Mouse (Mus musculus): ENCODE data around the gene Abca1. TPM values are rescaled to one million over a fixed set of nuclear protein-coding genes. Genes with fewer than 3 reads are reported as not detected.
A peak's percentile ranks its signal among the peaks of the same experiment; 100 is the strongest.

Gene Abca1
- polyA plus RNA-seq, 1 experiment from 2014 or later = 7.5 TPM

GRCm38 (mm10) chr4:53158634-53159033, 1.1 kb downstream of the Abca1 start:
- no peak overlapping the region for H3K9ac ChIP-seq (ENCODE audit: low read depth, low read length)
- H3K27me3 ChIP-seq (ENCODE audit: control insufficient read depth, insufficient read depth, low read length) = no peaks in the 10 kb centered on the region
- ATAC-seq (ENCODE audit: low FRiP score) (peak; percentile 64), DNase-seq (ENCODE audit: low spot score) (peak; percentile 78)
- 2% methylated on average over 18 of the region's 18 CpGs for WGBS
- H3K36me3 ChIP-seq (ENCODE audit: control insufficient read depth, insufficient read depth, low read length) = no peaks in the 10 kb centered on the region
- H3K4me1 ChIP-seq (replicated peaks; ENCODE audit: control insufficient read depth, insufficient read depth, low read length) = no peaks in the 10 kb centered on the region
- no peaks in the 10 kb centered on the region for H3K9me3 ChIP-seq (ENCODE audit: control insufficient read depth, low read length)
- H3K4me3 ChIP-seq (ENCODE audit: low read depth, low read length) = peak overlapping the region; percentile 44
- H3K4me2 ChIP-seq (replicated peaks; ENCODE audit: low read depth, low read length) = peak overlapping the region; percentile 56
- no peak overlapping the region for H3K27ac ChIP-seq (ENCODE audit: low read depth, low read length)

GRCm38 (mm10) chr4:53155471-53155870, 4.2 kb downstream of the Abca1 start:
- H3K4me3 ChIP-seq (ENCODE audit: low read depth, low read length) = no peak overlapping the region
- H3K9ac ChIP-seq (ENCODE audit: low read depth, low read length) = no peak overlapping the region
- H3K27me3 ChIP-seq (ENCODE audit: control insufficient read depth, insufficient read depth, low read length) = no peaks in the 10 kb centered on the region
- no peaks in the 10 kb centered on the region for H3K9me3 ChIP-seq (ENCODE audit: control insufficient read depth, low read length)
- no peak overlapping the region for H3K4me2 ChIP-seq (replicated peaks; ENCODE audit: low read depth, low read length)
- H3K4me1 ChIP-seq (replicated peaks; ENCODE audit: control insufficient read depth, insufficient read depth, low read length) = no peaks in the 10 kb centered on the region
- H3K36me3 ChIP-seq (ENCODE audit: control insufficient read depth, insufficient read depth, low read length) = no peaks in the 10 kb centered on the region
- DNase-seq (ENCODE audit: low spot score) = no peak
- no peak for ATAC-seq (ENCODE audit: low FRiP score)
- no peak overlapping the region for H3K27ac ChIP-seq (ENCODE audit: low read depth, low read length)
- 86% methylated on average over 11 of the region's 11 CpGs for WGBS

GRCm38 (mm10) chr4:53153711-53154110, 6.0 kb downstream of the Abca1 start:
- WGBS = 53% methylated on average over 6 of the region's 6 CpGs
- H3K9ac ChIP-seq (ENCODE audit: low read depth, low read length) = no peak overlapping the region
- H3K27me3 ChIP-seq (ENCODE audit: control insufficient read depth, insufficient read depth, low read length) = no peaks in the 10 kb centered on the region
- H3K27ac ChIP-seq (ENCODE audit: low read depth, low read length) = no peak overlapping the region
- no peak overlapping the region for H3K4me2 ChIP-seq (replicated peaks; ENCODE audit: low read depth, low read length)
- H3K36me3 ChIP-seq (ENCODE audit: control insufficient read depth, insufficient read depth, low read length) = no peaks in the 10 kb centered on the region
- ATAC-seq (ENCODE audit: low FRiP score) (no peak), DNase-seq (ENCODE audit: low spot score) (no peak)
- H3K4me3 ChIP-seq (ENCODE audit: low read depth, low read length) = no peak overlapping the region
- no peaks in the 10 kb centered on the region for H3K4me1 ChIP-seq (replicated peaks; ENCODE audit: control insufficient read depth, insufficient read depth, low read length)
- no peaks in the 10 kb centered on the region for H3K9me3 ChIP-seq (ENCODE audit: control insufficient read depth, low read length)

- H3K4me3 ChIP-seq (ENCODE audit: low read depth, low read length) = no peak overlapping the region
- DNase-seq (ENCODE audit: low spot score) = no peak
- no peaks in the 10 kb centered on the region for H3K27me3 ChIP-seq (ENCODE audit: control insufficient read depth, insufficient read depth, low read length)
- H3K4me2 ChIP-seq (replicated peaks; ENCODE audit: low read depth, low read length) = no peak overlapping the region
- ATAC-seq (ENCODE audit: low FRiP score) = no peak
- H3K9me3 ChIP-seq (ENCODE audit: control insufficient read depth, low read length) = no peaks in the 10 kb centered on the region
- no peak overlapping the region for H3K9ac ChIP-seq (ENCODE audit: low read depth, low read length)
- H3K36me3 ChIP-seq (ENCODE audit: control insufficient read depth, insufficient read depth, low read length) = no peaks in the 10 kb centered on the region
- H3K27ac ChIP-seq (ENCODE audit: low read depth, low read length) = no peak overlapping the region
- 65% methylated on average over 4 of the region's 4 CpGs for WGBS
- H3K4me1 ChIP-seq (replicated peaks; ENCODE audit: control insufficient read depth, insufficient read depth, low read length) = no peaks in the 10 kb centered on the region
Observed at GRCm38 (mm10) chr4:53153061-53153460, 6.6 kb downstream of the Abca1 start.

- Histone ChIP-seq H3K4me1 (replicated peaks; ENCODE audit: control insufficient read depth, insufficient read depth, low read length) (no peaks in the 10 kb centered on the region), H3K4me2 (replicated peaks; ENCODE audit: low read depth, low read length) (no peak overlapping the region), H3K9ac (ENCODE audit: low read depth, low read length) (no peak overlapping the region), H3K4me3 (ENCODE audit: low read depth, low read length) (no peak overlapping the region), H3K27me3 (ENCODE audit: control insufficient read depth, insufficient read depth, low read length) (no peaks in the 10 kb centered on the region), H3K27ac (ENCODE audit: low read depth, low read length) (no peak overlapping the region), H3K36me3 (ENCODE audit: control insufficient read depth, insufficient read depth, low read length) (no peaks in the 10 kb centered on the region), H3K9me3 (ENCODE audit: control insufficient read depth, low read length) (no peaks in the 10 kb centered on the region)
- DNase-seq (ENCODE audit: low spot score) (no peak), ATAC-seq (ENCODE audit: low FRiP score) (no peak)
- 16% methylated on average over 4 of the region's 5 CpGs for WGBS
Observed at GRCm38 (mm10) chr4:53152655-53153054, 7.0 kb downstream of the Abca1 start.

GRCm38 (mm10) chr4:53150516-53150915, 9.2 kb downstream of the Abca1 start:
- Histone ChIP-seq H3K27me3 (ENCODE audit: control insufficient read depth, insufficient read depth, low read length) (no peaks in the 10 kb centered on the region), H3K9ac (ENCODE audit: low read depth, low read length) (no peak overlapping the region), H3K27ac (ENCODE audit: low read depth, low read length) (no peak overlapping the region), H3K36me3 (ENCODE audit: control insufficient read depth, insufficient read depth, low read length) (no peaks in the 10 kb centered on the region), H3K9me3 (ENCODE audit: control insufficient read depth, low read length) (no peaks in the 10 kb centered on the region), H3K4me1 (replicated peaks; ENCODE audit: control insufficient read depth, insufficient read depth, low read length) (no peaks in the 10 kb centered on the region), H3K4me2 (replicated peaks; ENCODE audit: low read depth, low read length) (no peak overlapping the region), H3K4me3 (ENCODE audit: low read depth, low read length) (no peak overlapping the region)
- DNase-seq (ENCODE audit: low spot score) (no peak), ATAC-seq (ENCODE audit: low FRiP score) (peak; percentile 40; the same call in 1 of the 2 replicates)
- WGBS = 72% methylated on average over 8 of the region's 8 CpGs

GRCm38 (mm10) chr4:53149644-53150043, 10.1 kb downstream of the Abca1 start:
- ATAC-seq (ENCODE audit: low FRiP score) (no peak), DNase-seq (ENCODE audit: low spot score) (no peak)
- Histone ChIP-seq H3K27ac (ENCODE audit: low read depth, low read length) (no peak overlapping the region), H3K4me2 (replicated peaks; ENCODE audit: low read depth, low read length) (no peak overlapping the region), H3K4me1 (replicated peaks; ENCODE audit: control insufficient read depth, insufficient read depth, low read length) (no peaks in the 10 kb centered on the region), H3K9ac (ENCODE audit: low read depth, low read length) (no peak overlapping the region), H3K9me3 (ENCODE audit: control insufficient read depth, low read length) (no peaks in the 10 kb centered on the region), H3K4me3 (ENCODE audit: low read depth, low read length) (no peak overlapping the region), H3K36me3 (ENCODE audit: control insufficient read depth, insufficient read depth, low read length) (no peaks in the 10 kb centered on the region), H3K27me3 (ENCODE audit: control insufficient read depth, insufficient read depth, low read length) (no peaks in the 10 kb centered on the region)
- 96% methylated on average over 4 of the region's 5 CpGs for WGBS

GRCm38 (mm10) chr4:53148817-53149216, 10.9 kb downstream of the Abca1 start:
- WGBS = 79% methylated on average over 2 of the region's 2 CpGs
- Histone ChIP-seq H3K36me3 (ENCODE audit: control insufficient read depth, insufficient read depth, low read length) (no peaks in the 10 kb centered on the region), H3K27ac (ENCODE audit: low read depth, low read length) (no peak overlapping the region), H3K4me1 (replicated peaks; ENCODE audit: control insufficient read depth, insufficient read depth, low read length) (0 out of 2 replicates have a peak, but pooled peaks cover under 1% of the 10 kb centered on the region), H3K4me3 (ENCODE audit: low read depth, low read length) (no peak overlapping the region), H3K4me2 (replicated peaks; ENCODE audit: low read depth, low read length) (no peak overlapping the region), H3K9ac (ENCODE audit: low read depth, low read length) (no peak overlapping the region), H3K27me3 (ENCODE audit: control insufficient read depth, insufficient read depth, low read length) (no peaks in the 10 kb centered on the region), H3K9me3 (ENCODE audit: control insufficient read depth, low read length) (no peaks in the 10 kb centered on the region)
- DNase-seq (ENCODE audit: low spot score) (no peak), ATAC-seq (ENCODE audit: low FRiP score) (no peak)

DNA sequence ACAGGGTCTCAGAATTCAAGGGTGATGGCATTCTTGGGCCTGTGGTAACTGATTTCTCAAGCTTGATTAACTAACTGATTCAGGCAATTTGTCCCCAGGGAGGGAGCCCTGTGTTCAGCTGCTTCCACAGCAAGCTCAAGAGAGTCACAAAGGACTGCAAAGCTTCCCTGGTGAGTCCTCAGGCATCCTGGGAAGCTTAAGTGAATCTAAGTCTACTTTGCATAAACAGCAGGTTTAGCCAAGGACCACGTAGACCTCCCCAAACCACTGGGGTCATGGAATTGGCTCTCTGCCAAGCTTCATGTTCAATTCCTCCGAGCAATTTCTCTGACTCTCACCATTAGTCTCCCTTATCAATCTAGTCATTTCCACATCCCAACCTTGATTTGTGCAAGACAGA, 12.2 kb downstream of the Abca1 start:
- no peak overlapping the region for H3K4me3 ChIP-seq (ENCODE audit: low read depth, low read length)
- ATAC-seq (ENCODE audit: low FRiP score) = no peak
- H3K27me3 ChIP-seq (ENCODE audit: control insufficient read depth, insufficient read depth, low read length) = no peaks in the 10 kb centered on the region
- H3K9me3 ChIP-seq (ENCODE audit: control insufficient read depth, low read length) = no peaks in the 10 kb centered on the region
- WGBS = 18% methylated on average over 2 of the region's 2 CpGs
- no peak for DNase-seq (ENCODE audit: low spot score)
- no peak overlapping the region for H3K9ac ChIP-seq (ENCODE audit: low read depth, low read length)
- no peak overlapping the region for H3K27ac ChIP-seq (ENCODE audit: low read depth, low read length)
- H3K4me2 ChIP-seq (replicated peaks; ENCODE audit: low read depth, low read length) = no peak overlapping the region
- 0 out of 2 replicates have a peak, but pooled peaks cover 2% of the 10 kb centered on the region for H3K4me1 ChIP-seq (replicated peaks; ENCODE audit: control insufficient read depth, insufficient read depth, low read length)
- H3K36me3 ChIP-seq (ENCODE audit: control insufficient read depth, insufficient read depth, low read length) = no peaks in the 10 kb centered on the region
